In genomic region chr12:118119668-118120067, GRCm38 (mm10) we compare ENCODE assay signal across 22 mouse cellular contexts.
A peak's percentile ranks its signal among the peaks of the same experiment; 100 is the strongest.
DNase-seq lines count a peak whose midpoint lies in the region; ATAC-seq and TF ChIP-seq lines count a peak whose summit lies in the region.
"Had no signal": no experiment of that assay in that cellular context is flagged by ENCODE, and none has a peak within 500 bp of the region (broad histone marks: within the 10 kb centered on the region; RNA-seq: fewer than 3 reads in every experiment).

No protein-coding gene starts in this region.

- no peak overlapping the region for H3K9ac ChIP-seq in forebrain, embryonic 11.5 days (ENCODE audit: low read length)
- no peak overlapping the region for H3K9ac ChIP-seq in forebrain, embryonic 12.5 days
- H3K9ac ChIP-seq: embryonic facial prominence, embryonic 12.5 days; forebrain, embryonic 13.5 days; forebrain, embryonic 15.5 days; forebrain, postnatal 0 days had no signal

- intact Hi-C loops in left cerebral cortex, postnatal 14 days (cut with DNase I): no loop called here

- ATAC-seq in forebrain, embryonic 11.5 days (replicated peaks; ENCODE audit: low FRiP score): 0 out of 2 replicates have a peak, but pooled peaks have one; percentile 15
- ATAC-seq in forebrain, embryonic 12.5 days (ENCODE audit: low FRiP score): no peak
- ATAC-seq: activated CD4-positive, CD25-positive, alpha-beta regulatory T cell, adult 4 months; CD4-positive, CD25-positive, alpha-beta regulatory T cell, adult 4 months; forebrain, embryonic 13.5 days; forebrain, embryonic 15.5 days; forebrain, postnatal 0 days; Patski had no signal

- H3K9me3 ChIP-seq in forebrain, embryonic 11.5 days (ENCODE audit: control insufficient read depth, low read length): no peaks in the 10 kb centered on the region
- H3K9me3 ChIP-seq in forebrain, embryonic 12.5 days: no peaks in the 10 kb centered on the region
- H3K9me3 ChIP-seq: embryonic facial prominence, embryonic 10.5 days; embryonic facial prominence, embryonic 12.5 days; forebrain, embryonic 13.5 days; forebrain, embryonic 15.5 days had no signal

- WGBS in forebrain, embryonic 11.5 days: 95% methylated on average over 3 of the region's 3 CpGs
- WGBS in forebrain, embryonic 12.5 days: 98% methylated on average over 3 of the region's 3 CpGs

- no peaks in the 10 kb centered on the region for H3K4me1 ChIP-seq in forebrain, embryonic 11.5 days (replicated peaks; ENCODE audit: control insufficient read depth, insufficient read depth, low read length)
- no peaks in the 10 kb centered on the region for H3K4me1 ChIP-seq in forebrain, embryonic 12.5 days
- no peaks in the 10 kb centered on the region for H3K4me1 ChIP-seq in testis, adult 2 months (ENCODE audit: control insufficient read depth, insufficient read depth, low read length)
- H3K4me1 ChIP-seq: embryonic facial prominence, embryonic 10.5 days; embryonic facial prominence, embryonic 12.5 days; forebrain, embryonic 13.5 days; forebrain, embryonic 15.5 days had no signal

- H3K27me3 ChIP-seq in forebrain, embryonic 11.5 days (ENCODE audit: control insufficient read depth, insufficient read depth, low read length): no peaks in the 10 kb centered on the region
- no peaks in the 10 kb centered on the region for H3K27me3 ChIP-seq in forebrain, embryonic 12.5 days
- no peaks in the 10 kb centered on the region for H3K27me3 ChIP-seq in testis, adult 2 months (ENCODE audit: control insufficient read depth, insufficient read depth, low read length)
- H3K27me3 ChIP-seq: CH12.LX; embryonic facial prominence, embryonic 12.5 days; forebrain, embryonic 13.5 days; forebrain, embryonic 15.5 days; Patski had no signal

- DNase-seq in forebrain, embryonic 11.5 days (ENCODE audit: low spot score): no peak
- DNase-seq in testis, postnatal 14 days (ENCODE audit: low spot score): no peak
- no peak for DNase-seq in left cerebral cortex, postnatal 14 days (ENCODE audit: low spot score in 2 of 2)
- DNase-seq: adrenal gland, adult 8-10 months; adrenal gland, postnatal 14 days; adrenal gland, postnatal 36 days; B cell, adult 2 months; cerebellum, adult 11-12 months; cerebellum, adult 2 months; cerebellum, postnatal 10 days; cerebellum, postnatal 25 days; forebrain, postnatal 0 days had no signal

- 0 out of 2 replicates have a peak, but pooled peaks have one; percentile 19 for TF ChIP-seq POLR2A in testis, adult 2 months (IDR thresholded peaks at IDR 0.05; ENCODE audit: control insufficient read depth, low read depth, low read length)

- TF ChIP-seq CTCF in testis, adult 2 months (IDR thresholded peaks at IDR 0.05; ENCODE audit: control insufficient read depth, insufficient read depth, insufficient replicate concordance, low read depth, low read length): no peak

- H3K27ac ChIP-seq in forebrain, embryonic 11.5 days (ENCODE audit: low read depth, low read length): no peak overlapping the region
- no peak overlapping the region for H3K27ac ChIP-seq in forebrain, embryonic 12.5 days
- no peak overlapping the region for H3K27ac ChIP-seq in testis, adult 2 months (ENCODE audit: control insufficient read depth, insufficient read depth, low read depth, low read length)
- H3K27ac ChIP-seq: embryonic facial prominence, embryonic 10.5 days; embryonic facial prominence, embryonic 12.5 days; forebrain, embryonic 13.5 days; forebrain, embryonic 15.5 days had no signal

- H3K4me3 ChIP-seq in forebrain, embryonic 11.5 days (ENCODE audit: low read depth, low read length): no peak overlapping the region
- H3K4me3 ChIP-seq in forebrain, embryonic 12.5 days (replicated peaks): no peak overlapping the region
- no peak overlapping the region for H3K4me3 ChIP-seq in testis, adult 2 months (ENCODE audit: control insufficient read depth, low read depth, low read length)
- H3K4me3 ChIP-seq: embryonic facial prominence, embryonic 10.5 days; embryonic facial prominence, embryonic 12.5 days; forebrain, embryonic 13.5 days; forebrain, embryonic 15.5 days had no signal

- no peaks in the 10 kb centered on the region for H3K36me3 ChIP-seq in forebrain, embryonic 11.5 days (ENCODE audit: control insufficient read depth, insufficient read depth, low read length)
- H3K36me3 ChIP-seq in forebrain, embryonic 12.5 days (replicated peaks): no peaks in the 10 kb centered on the region
- H3K36me3 ChIP-seq in testis, adult 2 months (ENCODE audit: control insufficient read depth, insufficient read depth, low read length): no peaks in the 10 kb centered on the region
- H3K36me3 ChIP-seq: embryonic facial prominence, embryonic 10.5 days; embryonic facial prominence, embryonic 12.5 days; forebrain, embryonic 15.5 days had no signal

- no peak overlapping the region for H3K4me2 ChIP-seq in forebrain, embryonic 11.5 days (ENCODE audit: low read depth, low read length, severe bottlenecking)
- no peak overlapping the region for H3K4me2 ChIP-seq in forebrain, embryonic 12.5 days
- H3K4me2 ChIP-seq: embryonic facial prominence, embryonic 12.5 days; forebrain, embryonic 13.5 days; forebrain, embryonic 15.5 days had no signal
